Mouse (Mus musculus) megakaryocyte, adult 5-6 weeks (primary cell): ENCODE results near the gene Ier2. TPM values are rescaled to one million over a fixed set of nuclear protein-coding genes. Genes with fewer than 3 reads are reported as not detected.
"Not testable (repeated sequence)": the region's sequence is repeated elsewhere in the genome, so short reads cannot be mapped to it uniquely, and the experiment has no call there.

Experiments
- ATAC-seq: 2 replicates; pipeline ENCODE4 v1.8.0; 2016; ENCODE audit warnings: mild to moderate bottlenecking, inconsistent platforms; ENCODE audit not compliant: poor library complexity, severe bottlenecking
- total RNA-seq, 2 experiments: library from RNA; stranded (forward) in 1 of 2; stranded (reverse) in 1 of 2; fragments of 153-499, 151-499 nt in 1 of 2; fragments of 221-1000, 200-1000 nt in 1 of 2; gene quantifications; 2 replicates each; pipeline versions ENCODE4 v1.2.3 to v1.2.4; 2015 to 2017

Gene Ier2
- total RNA-seq, 2 experiments from 2014 or later: 62.7 to 87.5 TPM

DNA sequence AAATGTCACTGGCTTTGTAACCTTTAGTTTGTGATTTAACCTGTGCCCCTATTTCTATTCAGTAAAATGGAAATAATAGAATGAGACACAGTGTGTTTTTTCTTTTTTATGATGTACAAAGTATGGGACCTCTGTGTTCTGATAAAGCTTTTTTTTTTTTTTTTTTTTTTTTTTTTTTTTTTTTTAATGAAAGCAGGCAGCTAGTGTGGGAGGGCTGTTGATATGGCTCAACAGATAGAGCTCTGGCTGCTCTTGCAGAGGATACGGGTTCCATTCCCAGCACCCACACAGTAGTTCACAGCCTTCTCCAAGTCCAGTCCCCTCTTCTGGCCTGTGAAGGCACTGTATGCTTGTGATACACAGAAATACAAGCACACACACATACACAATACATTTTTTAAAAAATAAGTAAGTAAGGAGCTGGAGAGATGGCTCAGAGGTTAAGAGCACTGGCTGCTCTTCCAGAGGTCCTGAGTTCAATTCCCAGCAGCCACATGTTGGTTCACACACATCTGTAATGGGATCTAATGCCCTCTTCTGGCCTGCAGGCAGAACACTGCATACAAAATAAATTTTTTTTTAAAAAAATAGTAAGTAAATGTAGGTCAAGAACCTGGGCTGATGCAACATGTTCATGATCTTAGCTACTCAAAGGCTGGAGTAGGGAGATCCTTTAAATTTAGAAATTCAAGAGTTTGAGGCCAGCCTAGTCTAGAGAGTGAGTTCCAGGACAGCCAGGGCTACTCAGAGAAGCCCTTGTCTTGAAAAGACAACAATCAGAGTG is 20.9 kb downstream of the Ier2 start:
- ATAC-seq: no peak

DNA sequence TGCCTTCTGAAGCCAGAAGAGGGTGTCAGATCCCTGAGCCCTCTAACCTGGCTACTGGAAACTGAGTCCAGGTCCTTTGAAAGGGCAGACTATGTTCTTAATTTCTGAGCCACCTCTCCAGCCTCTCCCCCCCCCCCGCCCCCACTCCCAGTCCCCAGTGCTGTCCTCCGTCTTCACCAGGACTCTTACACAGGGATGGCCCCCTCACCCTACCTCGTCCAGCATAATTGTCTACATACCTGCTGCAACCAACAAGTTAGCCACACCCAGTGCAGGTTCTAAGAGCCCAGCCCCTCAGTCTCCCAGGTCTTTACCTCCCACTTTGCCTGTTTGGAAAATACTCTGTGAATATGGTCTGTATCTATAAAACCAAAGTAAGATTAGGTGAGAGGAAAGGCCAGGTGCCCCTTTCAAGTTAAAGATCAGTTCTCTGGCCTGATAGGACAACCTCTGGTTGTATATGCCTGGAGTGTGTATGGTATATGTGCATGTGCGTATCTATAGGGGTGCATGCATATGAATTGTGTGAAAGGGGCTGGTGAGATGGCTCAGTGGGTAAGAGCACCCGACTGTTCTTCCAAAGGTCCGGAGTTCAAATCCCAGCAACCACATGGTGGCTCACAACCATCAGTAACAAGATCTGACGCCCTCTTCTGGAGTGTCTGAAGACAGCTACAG is 21.9 kb downstream of the Ier2 start:
- ATAC-seq: no peak

DNA sequence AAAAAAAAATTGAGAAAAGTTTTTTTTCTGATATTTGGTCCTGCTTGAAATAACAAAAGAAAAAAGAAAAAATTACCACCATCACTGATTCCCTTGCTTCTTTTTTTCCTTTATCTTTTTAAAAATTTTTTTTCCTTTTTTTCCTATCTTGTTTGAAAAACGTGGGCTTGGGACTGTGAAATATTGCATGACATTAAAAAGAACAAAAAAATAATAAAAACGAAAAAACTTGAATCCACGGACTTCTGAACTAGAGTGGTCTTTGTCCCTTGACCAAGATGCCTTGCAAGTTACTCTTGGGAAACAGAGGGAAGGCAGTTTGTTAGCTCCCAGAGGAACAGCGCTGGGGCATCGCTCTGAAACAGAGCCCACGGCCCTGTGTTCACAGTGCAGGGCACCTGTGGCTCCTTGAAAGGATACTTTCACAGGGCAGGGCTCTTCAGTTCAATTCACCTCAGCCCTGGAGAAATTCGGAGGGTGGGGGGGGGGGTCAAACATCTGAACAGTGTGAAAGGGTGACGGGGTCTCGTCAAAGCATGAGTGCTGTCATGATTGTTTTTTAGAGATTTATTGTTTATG is 22.6 kb downstream of the Ier2 start:
- no peak for ATAC-seq

DNA sequence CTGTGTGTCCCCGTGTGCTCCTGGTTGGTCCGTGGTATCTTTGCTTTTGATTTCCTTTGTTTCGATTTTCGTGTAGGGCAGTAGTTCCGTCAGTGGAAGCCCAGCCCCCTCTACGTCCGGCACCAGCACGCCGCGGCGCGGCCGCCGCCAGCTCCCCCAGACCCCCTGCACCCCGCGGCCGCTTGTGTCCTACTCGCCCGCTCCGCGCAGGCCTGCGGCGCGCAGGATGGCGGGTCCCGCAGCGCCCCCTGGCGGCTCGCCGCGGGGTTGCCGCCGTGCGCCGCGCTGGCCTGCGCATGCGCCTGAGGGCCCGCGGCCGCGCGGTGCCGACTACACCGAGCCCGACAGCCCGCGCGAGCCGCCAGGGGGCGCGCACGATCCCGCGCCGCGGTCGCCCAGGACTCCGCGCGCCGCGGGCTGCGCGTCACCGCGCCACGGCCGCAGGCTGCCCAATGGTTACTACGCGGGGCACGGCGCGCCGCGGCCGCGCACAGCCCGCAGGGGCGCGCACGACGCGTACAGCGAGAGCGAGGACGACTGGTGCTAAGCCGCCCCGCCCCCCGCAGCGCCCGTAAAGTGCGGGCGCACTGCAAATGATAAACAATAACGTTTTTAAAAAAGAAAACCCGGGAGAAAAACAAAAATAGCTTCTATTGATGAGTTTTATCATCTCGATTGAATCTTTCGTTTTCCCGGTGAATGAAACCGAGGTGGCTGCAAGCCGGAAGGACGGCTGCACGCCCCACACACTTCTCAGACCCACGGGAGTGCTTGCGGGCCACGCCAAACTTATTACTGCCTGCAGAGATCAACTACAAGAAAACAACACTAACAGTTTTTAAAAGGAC is 23.3 kb downstream of the Ier2 start:
- peak; percentile 92 for ATAC-seq

DNA sequence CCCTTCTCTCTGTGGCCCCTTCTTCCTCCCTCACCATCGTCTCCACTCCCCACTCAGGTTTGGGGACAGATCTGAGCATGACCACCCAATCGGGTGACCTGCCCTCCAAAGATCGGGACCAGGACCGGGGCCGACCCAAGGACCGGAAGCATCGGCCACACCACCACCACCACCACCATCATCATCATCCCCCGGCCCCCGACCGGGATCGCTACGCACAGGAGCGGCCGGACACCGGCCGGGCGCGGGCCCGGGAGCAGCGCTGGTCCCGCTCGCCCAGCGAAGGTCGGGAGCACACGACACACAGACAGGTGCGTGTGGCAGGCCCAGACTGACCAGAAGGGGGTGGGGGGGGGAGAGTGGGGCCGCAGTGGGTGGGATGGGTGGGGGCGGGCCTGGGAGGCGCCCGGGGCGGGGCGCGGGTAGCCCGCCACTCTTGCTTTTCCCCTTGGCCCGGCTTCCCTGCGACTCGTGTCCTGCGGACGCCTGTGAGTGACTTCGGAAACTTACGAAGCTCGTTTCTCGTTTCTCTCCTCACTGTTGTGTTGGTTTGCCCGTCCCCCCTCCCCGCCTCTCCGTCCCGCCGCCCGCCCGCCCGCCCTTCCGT is 24.0 kb downstream of the Ier2 start:
- 0 out of 2 replicates have a peak, but pooled peaks have one; percentile 6 for ATAC-seq

DNA sequence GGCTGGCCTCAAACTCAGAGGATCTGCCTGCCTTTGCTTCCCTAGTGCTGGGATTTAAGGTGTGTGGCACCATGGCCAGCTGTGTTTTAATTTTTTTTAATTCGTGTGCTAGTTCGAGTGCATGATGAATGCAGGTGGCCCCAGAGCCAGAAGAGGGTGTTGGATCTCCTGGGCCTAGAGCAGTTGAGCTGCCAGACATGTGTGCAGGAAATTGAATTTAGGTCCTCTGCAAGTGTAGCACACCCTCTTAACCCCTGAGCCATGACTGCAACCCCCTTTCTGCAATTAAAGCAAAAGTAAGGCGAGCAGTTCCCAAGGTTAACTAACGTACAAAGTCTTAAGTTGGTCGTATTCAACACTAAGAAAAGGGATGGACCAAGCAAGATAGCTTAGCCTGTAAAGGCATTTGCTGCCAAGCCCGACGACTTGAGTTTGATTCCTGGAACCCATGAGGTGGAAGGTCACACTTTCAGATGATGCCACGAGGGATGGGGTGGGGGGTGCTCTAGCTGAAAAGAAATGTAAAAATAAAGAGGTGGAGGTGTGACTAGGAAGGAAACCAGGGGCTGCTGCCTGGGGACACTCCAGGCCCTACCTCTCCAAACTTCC is 24.6 kb downstream of the Ier2 start:
- 0 out of 2 replicates have a peak, but pooled peaks have one; percentile 7 for ATAC-seq

DNA sequence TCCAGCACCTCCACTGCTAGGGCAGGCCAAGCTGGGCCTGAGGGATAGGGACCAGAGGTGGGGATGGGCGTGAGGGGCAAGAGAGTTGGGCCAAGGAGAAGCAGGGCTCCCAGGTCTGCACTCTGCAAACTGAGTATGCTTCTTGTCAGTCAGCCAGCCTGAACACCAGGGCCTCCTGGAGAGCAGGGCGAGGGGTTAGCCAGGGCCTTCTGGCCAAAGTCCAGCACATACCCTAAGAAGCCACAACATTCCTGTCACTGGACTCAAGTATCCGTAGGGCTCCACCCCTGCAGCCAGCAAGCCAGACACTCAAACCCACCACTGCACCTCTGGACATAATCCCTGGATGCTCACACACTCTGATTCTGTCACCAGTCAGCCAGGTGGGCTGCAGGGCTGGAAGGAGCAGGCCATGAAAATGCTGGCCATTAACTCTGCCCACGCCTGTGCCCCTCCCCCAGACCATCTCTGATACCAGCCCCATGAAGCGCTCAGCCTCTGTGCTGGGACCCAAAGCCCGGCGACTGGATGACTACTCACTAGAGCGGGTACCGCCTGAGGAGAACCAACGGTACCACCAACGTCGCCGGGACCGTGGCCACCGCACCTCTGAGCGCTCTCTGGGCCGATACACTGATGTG is 26.5 kb downstream of the Ier2 start:
- no peak for ATAC-seq

DNA sequence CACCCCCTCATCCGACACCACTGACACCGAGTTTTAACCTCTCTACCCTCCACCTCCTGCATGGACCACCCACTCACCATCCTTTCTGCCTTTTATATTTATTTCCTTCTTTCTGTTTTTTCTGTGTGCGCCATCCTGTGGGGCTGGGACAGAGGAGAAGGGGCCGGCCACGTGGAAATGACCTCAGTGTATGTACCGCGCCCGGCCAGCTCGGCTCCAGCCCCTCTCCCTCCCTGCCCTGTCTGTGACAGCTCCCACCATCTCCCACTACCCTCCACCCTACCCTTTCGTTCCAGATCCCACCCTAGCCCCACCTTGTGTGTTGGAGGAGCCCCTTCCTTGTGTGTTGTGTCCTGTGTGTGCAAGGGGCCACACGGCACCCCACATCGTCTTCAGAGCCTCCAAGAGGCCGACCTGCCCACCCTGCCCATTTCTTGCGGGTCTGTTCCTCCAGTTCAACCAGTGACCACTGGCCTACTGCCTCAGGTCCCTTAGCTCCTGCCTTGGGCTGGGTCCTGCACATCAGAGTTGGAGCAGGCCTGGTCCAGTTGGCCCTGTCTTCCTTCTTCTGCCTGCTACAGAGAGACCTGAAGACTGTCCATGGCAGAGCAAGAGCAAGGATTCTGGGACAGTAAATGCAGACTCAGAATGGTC is 27.1 kb downstream of the Ier2 start:
- ATAC-seq: no peak

DNA sequence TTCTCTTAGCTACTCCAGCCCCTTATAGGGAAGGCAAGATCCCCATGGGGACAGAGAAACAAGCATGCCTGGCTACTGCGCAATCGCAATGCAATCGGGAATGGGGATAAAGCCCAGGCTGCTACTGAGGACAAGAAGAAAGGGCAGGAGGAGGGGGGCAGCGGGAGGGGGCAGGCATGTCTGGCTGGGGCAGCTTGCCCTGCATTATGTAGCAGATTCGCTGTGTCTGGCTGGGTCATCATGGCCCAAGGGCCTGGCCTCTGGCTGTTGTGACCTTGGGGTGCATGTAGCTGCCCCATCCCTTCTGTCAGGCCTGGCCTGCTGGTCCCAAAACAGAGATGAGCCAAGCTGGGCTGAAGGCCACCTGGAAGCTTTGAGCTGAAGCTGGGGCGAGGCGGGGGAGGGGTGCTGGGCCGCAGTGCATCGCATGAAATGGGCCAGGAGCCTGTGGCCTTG is 27.8 kb downstream of the Ier2 start:
- ATAC-seq: no peak

DNA sequence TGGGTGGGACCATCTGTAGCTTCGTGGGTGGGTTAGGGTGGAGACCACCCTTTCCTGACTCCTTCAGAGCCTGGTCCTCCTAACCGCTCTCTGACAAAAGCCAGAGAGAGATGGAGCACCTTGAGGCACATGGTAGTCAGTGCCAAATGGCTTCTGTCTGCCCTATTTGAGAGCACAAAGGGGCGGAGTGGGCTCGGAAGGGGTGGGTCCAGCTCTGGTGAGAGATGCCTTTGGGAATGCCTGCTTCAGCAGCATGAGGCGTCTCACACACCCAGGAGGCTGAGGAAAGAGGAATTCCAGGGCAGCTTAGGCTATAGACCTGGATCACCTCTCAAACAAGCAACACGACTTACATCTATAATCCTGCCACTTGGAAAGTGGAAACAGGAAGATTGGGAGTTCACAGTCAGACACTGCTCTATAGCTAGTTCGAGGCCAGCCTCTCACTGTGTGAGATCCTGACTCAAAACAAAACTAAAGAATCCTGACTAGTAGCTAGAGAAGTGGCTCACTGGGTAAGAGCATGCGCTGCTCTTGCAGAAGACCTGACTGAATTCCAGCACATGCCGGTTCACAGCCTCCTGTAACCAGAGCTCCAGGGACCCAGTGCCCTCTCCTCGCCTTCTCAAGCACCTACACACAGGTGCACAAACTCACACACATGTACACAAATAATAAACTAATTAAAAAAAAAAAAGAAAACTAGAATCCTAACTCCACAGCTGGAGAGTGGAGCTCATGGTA is 28.6 kb downstream of the Ier2 start:
- ATAC-seq: no peak

DNA sequence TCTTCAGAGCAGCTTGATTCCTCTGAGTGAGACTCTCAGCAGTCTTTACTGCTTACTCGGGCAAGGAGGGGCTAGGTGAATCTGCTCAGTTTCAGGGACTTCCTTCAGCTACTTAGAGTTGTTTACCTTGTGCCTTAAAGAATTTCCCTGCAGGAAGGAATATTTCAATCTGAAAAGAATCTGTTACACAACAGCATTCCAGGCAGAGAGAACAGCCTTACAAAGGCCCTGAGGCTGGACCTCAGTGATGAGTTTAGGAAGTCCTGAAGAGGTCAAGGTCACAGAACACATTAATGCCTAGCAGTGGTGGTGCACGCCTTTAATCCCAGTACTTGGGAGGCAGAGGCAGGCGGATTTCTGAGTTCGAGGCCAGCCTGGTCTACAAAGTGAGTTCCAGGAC is 30.8 kb downstream of the Ier2 start:
- ATAC-seq: no peak

DNA sequence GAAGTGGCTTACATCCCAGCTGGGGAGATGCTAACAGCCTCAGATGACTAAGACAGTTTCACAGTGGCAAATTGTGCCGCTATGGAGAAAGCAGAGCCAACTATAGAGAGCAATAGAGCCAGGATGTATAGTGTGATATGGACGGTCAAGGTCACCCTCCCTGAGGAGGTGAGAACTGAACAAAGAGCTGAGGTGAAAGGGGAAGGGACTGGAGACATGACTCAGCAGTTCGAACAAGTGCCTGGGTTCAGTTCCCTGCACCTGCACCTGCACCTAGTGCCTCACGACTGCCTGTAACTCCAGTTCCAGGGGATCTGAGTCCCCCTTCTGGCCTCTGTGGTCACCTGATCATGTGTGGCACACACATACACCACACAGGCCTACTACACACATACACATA is 32.5 kb downstream of the Ier2 start:
- no peak for ATAC-seq

DNA sequence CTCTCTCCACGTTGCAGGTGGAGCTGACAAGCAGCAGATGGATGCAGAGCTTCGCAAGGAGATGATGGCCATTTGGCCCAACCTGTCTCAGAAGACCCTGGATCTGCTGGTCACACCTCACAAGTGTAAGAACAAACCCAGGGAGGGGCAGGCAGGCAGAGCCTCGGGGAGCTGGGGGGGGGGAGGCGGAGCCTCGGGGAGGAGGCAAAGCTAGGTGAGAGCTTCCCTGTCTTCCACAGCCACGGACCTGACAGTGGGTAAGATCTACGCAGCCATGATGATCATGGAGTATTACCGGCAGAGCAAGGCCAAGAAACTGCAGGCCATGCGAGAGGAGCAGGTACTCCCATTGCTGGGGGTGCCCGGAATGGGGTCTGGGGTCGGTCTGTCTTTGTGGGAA is 33.1 kb downstream of the Ier2 start:
- no peak for ATAC-seq

DNA sequence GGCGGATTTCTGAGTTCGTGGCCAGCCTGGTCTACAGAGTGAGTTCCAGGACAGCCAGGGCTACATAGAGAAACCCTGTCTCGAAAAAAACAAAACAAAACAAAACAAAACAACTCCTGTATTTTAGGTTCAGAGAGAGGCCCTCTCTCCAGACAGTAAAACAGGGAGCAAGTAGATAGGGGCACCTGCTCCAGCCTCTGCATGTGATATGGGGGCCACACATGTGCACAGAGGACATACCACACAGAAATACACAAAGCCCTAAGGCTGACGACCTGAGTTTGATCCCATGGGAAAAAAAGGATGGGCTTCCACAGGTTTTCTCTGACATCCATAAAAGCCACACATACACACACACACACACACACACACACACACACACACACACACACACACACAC is 39.2 kb downstream of the Ier2 start:
- not testable (repeated sequence) for ATAC-seq

DNA sequence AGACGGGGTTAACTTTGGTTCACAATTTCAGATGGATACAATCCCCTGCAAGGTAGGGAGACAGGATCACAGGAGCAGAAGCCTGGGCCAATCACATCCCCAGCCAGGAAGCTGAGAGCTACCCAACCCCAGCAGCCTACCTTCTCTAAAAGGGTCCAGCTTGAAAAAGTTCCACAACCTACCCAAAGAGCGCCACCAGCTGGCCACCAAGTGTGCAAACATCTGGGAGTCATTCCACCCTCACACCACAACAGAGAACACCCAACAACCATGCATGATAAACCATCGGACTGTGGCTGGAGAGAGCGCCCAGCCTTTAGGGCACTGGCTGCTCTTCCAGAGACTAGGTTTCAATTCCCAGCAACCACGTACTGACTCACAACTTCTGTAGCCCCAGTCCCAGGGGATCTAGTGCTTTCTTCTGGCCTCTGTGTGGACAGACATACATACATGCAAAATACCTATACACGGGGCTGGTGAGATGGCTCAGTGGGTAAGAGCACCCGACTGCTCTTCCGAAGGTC is 41.5 kb downstream of the Ier2 start:
- ATAC-seq: no peak

DNA sequence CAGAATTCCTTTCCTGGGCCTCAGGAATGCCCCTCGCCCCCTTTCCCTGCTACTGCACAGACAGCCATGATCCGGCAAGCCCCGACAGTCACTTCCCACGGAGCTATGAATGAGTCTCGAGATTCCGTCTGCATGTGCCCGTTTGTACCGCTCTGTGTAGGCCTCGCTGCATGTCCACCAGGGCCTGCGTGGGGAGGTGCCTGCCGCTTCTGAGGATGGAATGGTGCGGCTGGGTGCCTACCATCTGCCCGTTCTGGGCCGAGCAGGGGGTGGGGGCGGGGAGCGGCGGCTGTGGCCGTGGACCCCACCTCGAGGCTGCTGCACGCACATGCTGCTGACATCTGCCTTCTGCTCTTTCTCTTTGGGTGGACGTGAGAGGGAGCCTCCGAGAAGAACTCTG is 45.6 kb downstream of the Ier2 start:
- no peak for ATAC-seq

DNA sequence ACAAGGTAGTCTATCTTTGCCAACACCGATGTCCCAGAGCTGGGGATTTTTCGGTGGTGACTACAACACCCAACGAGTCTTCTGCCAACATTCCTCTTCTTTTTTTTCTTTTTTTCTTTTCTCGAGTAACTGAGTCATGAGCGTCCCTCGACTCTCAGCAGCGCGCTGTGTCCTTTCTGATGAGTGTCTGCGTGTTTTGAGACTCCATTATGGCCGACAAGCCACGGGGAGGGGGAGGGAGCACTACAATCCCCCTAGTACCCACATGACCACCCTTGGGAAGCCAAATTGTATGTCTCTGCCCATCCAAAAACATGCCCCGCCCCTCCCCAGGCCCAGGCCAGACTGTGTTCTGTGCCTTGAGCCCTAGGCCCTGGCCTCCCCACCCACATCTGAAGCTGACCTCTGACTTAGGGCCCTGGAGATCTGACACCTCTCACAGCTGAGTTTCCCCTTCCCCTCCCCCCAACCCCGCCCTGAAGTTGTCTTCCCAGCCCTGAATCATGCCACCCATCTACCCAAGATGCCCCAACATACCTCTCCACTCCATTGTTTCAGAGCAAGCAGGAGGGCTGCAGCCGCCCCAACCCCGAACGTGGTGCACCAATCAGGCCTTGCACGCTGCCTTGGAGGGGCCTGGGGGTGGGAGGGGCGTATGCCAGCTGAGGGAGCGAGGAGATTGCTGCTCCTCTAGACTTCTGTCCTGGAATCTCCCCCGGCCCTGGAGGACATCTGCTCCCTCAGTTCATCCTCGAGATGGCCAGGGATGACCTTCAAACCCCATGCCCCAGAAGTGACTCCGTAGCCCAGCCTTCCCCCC is 46.8 kb downstream of the Ier2 start:
- ATAC-seq: no peak
